Mouse (Mus musculus) megakaryocyte, embryonic 14.5 days (primary cell): ENCODE data around the gene Tctn1.

ENCODE experiments used
- FLI1 ChIP-seq: IDR thresholded peaks from 2 replicates; pipeline ENCODE4 v1.6.1; 2012; ENCODE audit warnings: low read length, inconsistent platforms, mixed read lengths
- GATA1 ChIP-seq: IDR thresholded peaks from 3 replicates; pipeline ENCODE4 v1.6.1; 2012; ENCODE audit warnings: mixed read lengths, low read length, inconsistent platforms, borderline replicate concordance

DNA sequence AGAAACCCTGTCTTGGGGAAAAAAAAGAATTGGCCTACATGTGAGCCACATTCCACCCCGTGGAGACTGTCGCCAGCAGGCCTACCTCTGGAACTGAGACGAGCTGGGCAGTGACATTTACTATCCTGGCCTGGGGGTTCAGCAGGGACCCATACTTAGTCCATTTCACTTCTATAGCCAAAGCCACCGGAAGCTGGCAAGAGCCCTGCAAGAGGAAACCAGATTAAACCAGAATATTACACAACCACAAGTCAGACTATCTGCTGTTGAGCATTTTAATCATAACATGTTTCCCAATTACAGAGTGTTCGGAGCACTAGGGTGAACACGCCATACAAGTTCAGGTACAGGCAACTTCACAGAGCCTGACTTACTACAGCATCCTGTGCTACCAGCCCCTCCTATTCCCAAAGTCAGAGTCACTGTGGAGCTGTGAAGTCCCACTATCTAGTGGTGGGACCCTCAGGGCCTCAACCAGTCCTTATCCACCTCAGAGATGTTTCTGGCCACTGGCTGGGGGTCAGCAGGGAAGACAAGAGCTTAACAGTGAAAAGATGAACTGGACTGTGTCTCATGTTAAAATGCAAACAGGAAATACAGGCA is 21.6 kb downstream of the Tctn1 start:
- TF ChIP-seq GATA1 (no peak), FLI1 (no peak)
